Mouse (Mus musculus) cerebellum, adult 11 months (tissue): ENCODE measurements at regions not wholly inside any gene's neighbourhood (a gene's known extent, or its start where the extent isn't known, plus 50 kb on each side); places are given as distances from the start of the nearest gene placed in this dataset.

Source experiments
- DNase-seq: peaks from one replicate; pipeline ENCODE4 v3.0.0; 2022

GRCm38 (mm10) chr13:101884752-101885151 lies 116.7 kb upstream of the Pik3r1 start:
- no peak for DNase-seq

- DNase-seq, result no peak
Measured at GRCm38 (mm10) chr13:101891473-101891872, 123.5 kb upstream of the Pik3r1 start.

- no peak for DNase-seq
Measured at GRCm38 (mm10) chr13:101893035-101893600, 125.1 kb upstream of the Pik3r1 start.

GRCm38 (mm10) chr13:101895161-101895560 lies 127.1 kb upstream of the Pik3r1 start:
- DNase-seq, result no peak

GRCm38 (mm10) chr13:101895686-101896085 lies 127.7 kb upstream of the Pik3r1 start:
- no peak for DNase-seq

GRCm38 (mm10) chr13:101896946-101897345 lies 128.9 kb upstream of the Pik3r1 start:
- no peak for DNase-seq

GRCm38 (mm10) chr13:101902213-101902612 lies 134.2 kb upstream of the Pik3r1 start:
- DNase-seq, result no peak

GRCm38 (mm10) chr13:101905909-101906676 lies 138.1 kb upstream of the Pik3r1 start:
- no peak for DNase-seq

- no peak for DNase-seq
Measured at GRCm38 (mm10) chr13:101909026-101909425, 141.0 kb upstream of the Pik3r1 start.

- DNase-seq, result no peak
Measured at GRCm38 (mm10) chr13:101910687-101911086, 142.7 kb upstream of the Pik3r1 start.

- no peak for DNase-seq
Measured at GRCm38 (mm10) chr13:101914132-101914531, 146.1 kb upstream of the Pik3r1 start.

- no peak for DNase-seq
Measured at GRCm38 (mm10) chr13:101914691-101915541, 146.9 kb upstream of the Pik3r1 start.

GRCm38 (mm10) chr13:101915542-101915941 lies 147.5 kb upstream of the Pik3r1 start:
- no peak for DNase-seq

GRCm38 (mm10) chr13:101915948-101916594 lies 148.1 kb upstream of the Pik3r1 start:
- no peak for DNase-seq

- DNase-seq, result no peak
Measured at GRCm38 (mm10) chr13:101916876-101917275, 148.9 kb upstream of the Pik3r1 start.

- DNase-seq, result no peak
Measured at GRCm38 (mm10) chr13:101918185-101918584, 150.2 kb upstream of the Pik3r1 start.

GRCm38 (mm10) chr13:101919266-101919665 lies 151.2 kb upstream of the Pik3r1 start:
- DNase-seq, result no peak

- DNase-seq, result no peak
Measured at GRCm38 (mm10) chr13:101920384-101920783, 152.4 kb upstream of the Pik3r1 start.

- no peak for DNase-seq
Measured at GRCm38 (mm10) chr13:101924637-101925036, 156.6 kb upstream of the Pik3r1 start.

- no peak for DNase-seq
Measured at GRCm38 (mm10) chr13:101931264-101931663, 163.2 kb upstream of the Pik3r1 start.

- DNase-seq, result no peak
Measured at GRCm38 (mm10) chr13:101931882-101932281, 163.9 kb upstream of the Pik3r1 start.

- DNase-seq, result no peak
Measured at GRCm38 (mm10) chr13:101935843-101936242, 167.8 kb upstream of the Pik3r1 start.

GRCm38 (mm10) chr13:101954521-101954920 lies 186.5 kb upstream of the Pik3r1 start:
- no peak for DNase-seq
